Mouse (Mus musculus) hindbrain, embryonic 12.5 days (tissue): ENCODE measurements around the gene Rgl1. TPM values are rescaled to one million over a fixed set of nuclear protein-coding genes. Genes with fewer than 3 reads are reported as not detected.

Experiments used
- ATAC-seq: fragments of 200-750 bp; cut with Nextera tagmentation; 2 replicates; pipeline ENCODE4 v1.8.0; 2017; ENCODE audit warnings: moderate TSS enrichment; ENCODE audit not compliant: low FRiP score
- H3K27ac ChIP-seq: fragments of 300-500 bp; sonication (generic); 2 replicates; pipeline ENCODE4 v1.5.1; 2016; ENCODE audit warnings: mild to moderate bottlenecking
- H3K27me3 ChIP-seq: fragments of 300-500 bp; sonication (generic); 2 replicates; pipeline ENCODE4 v1.6.1; 2016; ENCODE audit warnings: mild to moderate bottlenecking
- H3K36me3 ChIP-seq: fragments of 300-500 bp; sonication (generic); 2 replicates; pipeline ENCODE4 v1.6.1; 2016; ENCODE audit warnings: mild to moderate bottlenecking
- H3K4me1 ChIP-seq: fragments of 300-500 bp; sonication (generic); 2 replicates; pipeline ENCODE4 v1.6.1; 2016
- H3K4me2 ChIP-seq: fragments of 300-500 bp; sonication (generic); replicated peaks from 2 replicates; pipeline ENCODE4 v1.6.1; 2016; ENCODE audit warnings: mild to moderate bottlenecking
- H3K4me3 ChIP-seq: fragments of 300-500 bp; sonication (generic); 2 replicates; pipeline ENCODE4 v1.5.1; 2016; ENCODE audit warnings: mild to moderate bottlenecking
- H3K9ac ChIP-seq: fragments of 300-500 bp; sonication (generic); 2 replicates; pipeline ENCODE4 v1.6.1; 2016; ENCODE audit warnings: mild to moderate bottlenecking, moderate library complexity
- H3K9me3 ChIP-seq: fragments of 300-500 bp; sonication (generic); replicated peaks from 2 replicates; pipeline ENCODE4 v1.6.1; 2016; ENCODE audit warnings: mild to moderate bottlenecking
- WGBS: fragments of 180-500 bp; shearing (Covaris S2); methylation state at CpG from one replicate; pipeline ENCODE4 v1.1.7; 2016; 5-methylcytosine and 5-hydroxymethylcytosine counted together
- polyA plus RNA-seq: library from polyadenylated mRNA; unstranded; fragments of >200 nt; fragmentation: Nextera tagmentation; extraction: Ambion mirVana; gene quantifications from 2 replicates; pipeline ENCODE4 v1.2.1, GENCODE M21; 2016

Gene Rgl1
- polyA plus RNA-seq, 1 experiment from 2014 or later: 23.9 TPM

DNA sequence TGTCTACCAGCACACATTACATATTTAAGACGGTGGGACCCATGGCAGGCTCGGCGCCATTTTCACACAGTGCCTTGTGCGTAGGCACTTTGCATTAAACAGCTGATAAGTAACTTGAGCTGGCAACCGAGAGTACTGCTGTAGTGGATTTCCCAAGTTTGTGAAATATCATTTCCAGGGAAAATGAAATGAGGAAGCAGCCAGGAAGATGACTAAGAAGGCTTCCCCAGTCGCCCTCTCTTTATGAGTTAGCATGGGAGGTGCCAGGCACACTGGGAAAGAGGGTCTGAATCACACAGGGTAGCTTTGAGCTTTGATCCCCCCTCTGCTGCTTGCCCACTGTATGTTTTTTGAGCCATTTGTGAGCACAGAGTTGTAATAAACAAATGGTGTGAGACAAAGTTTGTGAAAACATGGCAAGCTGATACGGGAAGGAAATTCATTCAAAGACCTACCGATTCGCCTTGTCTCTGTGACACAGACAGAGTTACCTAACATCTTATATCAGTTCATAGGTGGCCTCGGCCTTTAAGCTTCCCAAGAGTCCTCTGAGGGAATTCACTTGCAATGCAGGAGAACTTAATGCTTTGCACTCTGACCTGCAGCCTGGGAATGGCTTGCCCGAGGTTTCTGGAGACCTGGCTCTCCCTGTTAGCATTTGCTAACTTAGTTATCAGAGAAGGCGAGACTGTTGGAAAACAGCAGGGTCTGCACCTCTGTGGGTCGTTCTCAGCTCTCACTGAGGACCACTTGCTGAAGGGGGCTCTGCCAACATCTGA is 184.8 kb downstream of the Rgl1 start:
- Histone ChIP-seq H3K27ac (no peak overlapping the region), H3K27me3 (no peaks in the 10 kb centered on the region), H3K36me3 (no peaks in the 10 kb centered on the region), H3K4me2 (no peak overlapping the region), H3K9ac (no peak overlapping the region), H3K4me1 (peaks cover 19% of the 10 kb centered on the region), H3K4me3 (no peak overlapping the region), H3K9me3 (no peaks in the 10 kb centered on the region)
- WGBS: 81% methylated on average over 13 of the region's 13 CpGs
- ATAC-seq: no peak

DNA sequence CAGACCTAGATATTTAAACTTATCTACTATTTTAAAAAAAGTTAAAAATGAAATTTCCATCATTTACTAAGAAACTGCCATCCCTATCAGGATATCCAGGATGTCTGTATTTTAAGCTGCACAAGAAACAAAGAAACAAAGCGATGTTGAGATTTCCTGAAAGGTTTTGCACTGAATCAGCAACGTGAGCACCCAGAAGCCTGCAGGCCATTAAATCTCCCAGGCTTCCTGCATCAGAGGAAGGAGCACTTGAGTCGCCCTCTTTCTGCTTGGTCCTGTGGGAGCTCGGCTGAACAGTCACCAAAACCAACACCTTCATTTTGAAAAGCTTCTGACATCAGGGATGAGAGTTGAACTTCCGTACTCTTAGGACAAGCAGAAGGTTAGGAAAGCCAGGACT is 187.2 kb downstream of the Rgl1 start:
- Histone ChIP-seq H3K36me3 (no peaks in the 10 kb centered on the region), H3K4me3 (no peak overlapping the region), H3K27me3 (no peaks in the 10 kb centered on the region), H3K27ac (no peak overlapping the region), H3K4me2 (no peak overlapping the region), H3K4me1 (peaks cover 36% of the 10 kb centered on the region), H3K9me3 (no peaks in the 10 kb centered on the region), H3K9ac (no peak overlapping the region)
- WGBS: 65% methylated on average over 5 of the region's 5 CpGs
- no peak for ATAC-seq

DNA sequence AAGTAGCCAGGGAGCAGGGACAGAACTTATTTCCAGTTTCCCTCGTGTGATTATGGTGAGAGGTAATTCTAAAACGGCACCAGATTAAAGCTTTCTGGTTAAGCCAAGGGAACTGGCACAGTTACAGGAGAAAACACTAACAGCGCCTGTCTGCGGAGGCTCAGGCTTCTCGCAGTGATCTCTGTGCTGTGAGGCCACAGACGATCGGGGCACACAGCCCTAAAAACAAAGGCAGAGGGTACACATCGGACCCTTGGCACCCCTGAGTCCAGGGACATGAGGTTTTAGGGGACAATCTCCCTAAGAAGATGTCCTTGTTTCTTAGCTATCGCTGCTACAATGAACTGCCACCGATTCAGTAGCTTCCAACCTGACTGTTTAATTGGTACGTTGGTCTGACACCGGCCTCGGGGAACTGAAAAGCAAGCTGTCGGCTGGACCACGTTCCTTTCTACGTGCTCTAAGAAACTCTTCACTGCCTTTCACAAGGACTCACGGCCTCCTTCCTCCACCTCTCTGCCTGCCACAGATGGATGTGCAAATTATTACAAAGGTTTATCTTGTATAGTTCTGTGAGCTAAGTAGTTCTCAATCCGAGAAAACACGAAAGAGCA is 187.9 kb downstream of the Rgl1 start:
- H3K4me2 ChIP-seq: no peak overlapping the region
- no peaks in the 10 kb centered on the region for H3K27me3 ChIP-seq
- H3K36me3 ChIP-seq: no peaks in the 10 kb centered on the region
- no peak overlapping the region for H3K4me3 ChIP-seq
- H3K27ac ChIP-seq: 0 out of 2 replicates have a peak overlapping the region, but pooled peaks have one; percentile 32
- no peak for ATAC-seq
- 42% methylated on average over 19 of the region's 19 CpGs for WGBS
- no peaks in the 10 kb centered on the region for H3K9me3 ChIP-seq
- 0 out of 2 replicates have a peak overlapping the region, but pooled peaks have one; percentile 13 for H3K9ac ChIP-seq
- peaks cover 43% of the 10 kb centered on the region for H3K4me1 ChIP-seq

- Histone ChIP-seq H3K36me3 (no peaks in the 10 kb centered on the region), H3K9me3 (no peaks in the 10 kb centered on the region), H3K27ac (no peak overlapping the region), H3K9ac (no peak overlapping the region), H3K4me3 (no peak overlapping the region), H3K4me1 (peaks cover 49% of the 10 kb centered on the region), H3K27me3 (no peaks in the 10 kb centered on the region), H3K4me2 (no peak overlapping the region)
- ATAC-seq: 0 out of 2 replicates have a peak, but pooled peaks have one; percentile 17
- 6% methylated on average over 7 of the region's 7 CpGs for WGBS
Observed at GRCm38 (mm10) chr1:152576614-152577144, 189.5 kb downstream of the Rgl1 start.

- H3K27ac ChIP-seq: no peak overlapping the region
- no peaks in the 10 kb centered on the region for H3K27me3 ChIP-seq
- no peak for ATAC-seq
- H3K9ac ChIP-seq: no peak overlapping the region
- 51% methylated on average over 5 of the region's 5 CpGs for WGBS
- H3K36me3 ChIP-seq: no peaks in the 10 kb centered on the region
- H3K9me3 ChIP-seq: no peaks in the 10 kb centered on the region
- no peak overlapping the region for H3K4me2 ChIP-seq
- peaks cover 46% of the 10 kb centered on the region for H3K4me1 ChIP-seq
- H3K4me3 ChIP-seq: no peak overlapping the region
Observed at GRCm38 (mm10) chr1:152575096-152575495, 191.1 kb downstream of the Rgl1 start.

DNA sequence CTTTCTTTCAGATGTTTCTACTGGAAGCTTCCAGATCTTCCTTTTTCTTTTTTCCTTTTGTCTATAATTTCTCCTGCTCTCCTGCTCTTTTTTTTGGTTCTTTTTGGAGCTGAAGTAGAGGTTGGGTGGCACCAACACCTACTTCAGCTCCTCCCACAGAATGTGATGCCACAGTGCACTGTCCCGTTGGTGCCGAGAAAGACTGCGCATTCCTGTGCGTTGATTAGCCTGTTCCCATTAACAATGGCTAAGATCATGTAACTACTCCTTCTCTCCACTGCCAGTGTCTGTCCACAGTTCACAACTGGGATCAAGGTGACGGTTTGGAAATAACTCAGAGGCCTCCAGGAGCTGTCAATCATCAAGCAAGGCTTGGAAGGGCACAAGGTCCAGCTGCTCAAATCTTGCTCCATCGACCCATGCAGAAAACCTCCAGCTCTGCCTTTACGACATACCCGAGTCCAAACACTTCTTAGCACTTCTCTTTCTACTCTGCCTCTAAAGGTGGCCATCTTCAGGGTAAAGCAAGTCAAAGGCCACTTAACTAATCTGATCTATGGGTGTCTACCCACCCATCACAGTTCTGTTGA is 192.6 kb downstream of the Rgl1 start:
- Histone ChIP-seq H3K27ac (no peak overlapping the region), H3K4me2 (no peak overlapping the region), H3K36me3 (no peaks in the 10 kb centered on the region), H3K4me3 (no peak overlapping the region), H3K9ac (no peak overlapping the region), H3K9me3 (no peaks in the 10 kb centered on the region), H3K4me1 (peaks cover 46% of the 10 kb centered on the region), H3K27me3 (no peaks in the 10 kb centered on the region)
- 50% methylated on average over 8 of the region's 8 CpGs for WGBS
- no peak; the same call in 1 of the 2 replicates for ATAC-seq

GRCm38 (mm10) chr1:152572755-152573469 is 193.2 kb downstream of the Rgl1 start:
- Histone ChIP-seq H3K36me3 (no peaks in the 10 kb centered on the region), H3K4me2 (no peak overlapping the region), H3K9me3 (no peaks in the 10 kb centered on the region), H3K4me3 (no peak overlapping the region), H3K27me3 (no peaks in the 10 kb centered on the region), H3K9ac (no peak overlapping the region), H3K27ac (no peak overlapping the region), H3K4me1 (peaks cover 43% of the 10 kb centered on the region)
- no peak for ATAC-seq
- 24% methylated on average over 7 of the region's 7 CpGs for WGBS

- H3K4me2 ChIP-seq: no peak overlapping the region
- H3K36me3 ChIP-seq: no peaks in the 10 kb centered on the region
- 94% methylated on average over 14 of the region's 14 CpGs for WGBS
- no peak overlapping the region for H3K27ac ChIP-seq
- ATAC-seq: no peak
- peaks cover 39% of the 10 kb centered on the region for H3K4me1 ChIP-seq
- no peak overlapping the region for H3K9ac ChIP-seq
- no peaks in the 10 kb centered on the region for H3K9me3 ChIP-seq
- no peaks in the 10 kb centered on the region for H3K27me3 ChIP-seq
- H3K4me3 ChIP-seq: no peak overlapping the region
Observed at GRCm38 (mm10) chr1:152571340-152571739, 194.8 kb downstream of the Rgl1 start.

- H3K27ac ChIP-seq: no peak overlapping the region
- WGBS: 97% methylated on average over 9 of the region's 9 CpGs
- H3K4me1 ChIP-seq: peaks cover 36% of the 10 kb centered on the region
- no peak overlapping the region for H3K4me2 ChIP-seq
- no peaks in the 10 kb centered on the region for H3K36me3 ChIP-seq
- no peak overlapping the region for H3K9ac ChIP-seq
- H3K4me3 ChIP-seq: no peak overlapping the region
- ATAC-seq: no peak
- no peaks in the 10 kb centered on the region for H3K27me3 ChIP-seq
- no peaks in the 10 kb centered on the region for H3K9me3 ChIP-seq
Observed at GRCm38 (mm10) chr1:152570681-152571080, 195.5 kb downstream of the Rgl1 start.

DNA sequence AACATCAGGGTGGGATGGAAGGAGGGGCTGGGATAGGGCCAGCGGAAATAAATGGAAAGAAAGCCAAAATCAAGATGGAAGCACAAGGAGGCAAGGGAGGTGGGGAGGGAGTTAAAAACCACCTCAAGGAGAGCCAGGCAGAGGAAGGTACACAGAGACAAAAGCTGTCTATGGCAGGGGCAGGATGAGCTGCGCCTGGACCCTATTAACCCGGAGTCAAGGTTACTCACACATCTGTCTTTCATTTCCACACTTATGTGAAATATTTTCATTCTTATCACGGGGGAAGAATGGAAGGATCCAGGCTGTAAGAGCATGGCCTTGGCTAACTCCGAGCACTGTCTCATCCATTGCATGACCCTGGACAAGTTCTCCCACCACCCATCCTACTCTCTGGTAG is 202.9 kb downstream of the Rgl1 start:
- 67% methylated on average over 5 of the region's 5 CpGs for WGBS
- Histone ChIP-seq H3K4me3 (no peak overlapping the region), H3K36me3 (no peaks in the 10 kb centered on the region), H3K9ac (no peak overlapping the region), H3K9me3 (no peaks in the 10 kb centered on the region), H3K27me3 (no peaks in the 10 kb centered on the region), H3K4me2 (no peak overlapping the region), H3K4me1 (peaks cover 18% of the 10 kb centered on the region), H3K27ac (no peak overlapping the region)
- ATAC-seq: no peak

GRCm38 (mm10) chr1:152562877-152563276 is 203.3 kb downstream of the Rgl1 start:
- H3K27me3 ChIP-seq: no peaks in the 10 kb centered on the region
- 70% methylated on average over 6 of the region's 6 CpGs for WGBS
- H3K4me2 ChIP-seq: no peak overlapping the region
- peaks cover 14% of the 10 kb centered on the region; the same call in 1 of the 2 replicates for H3K4me1 ChIP-seq
- H3K27ac ChIP-seq: no peak overlapping the region
- no peak overlapping the region for H3K9ac ChIP-seq
- no peak overlapping the region for H3K4me3 ChIP-seq
- H3K9me3 ChIP-seq: no peaks in the 10 kb centered on the region
- ATAC-seq: no peak
- H3K36me3 ChIP-seq: no peaks in the 10 kb centered on the region

DNA sequence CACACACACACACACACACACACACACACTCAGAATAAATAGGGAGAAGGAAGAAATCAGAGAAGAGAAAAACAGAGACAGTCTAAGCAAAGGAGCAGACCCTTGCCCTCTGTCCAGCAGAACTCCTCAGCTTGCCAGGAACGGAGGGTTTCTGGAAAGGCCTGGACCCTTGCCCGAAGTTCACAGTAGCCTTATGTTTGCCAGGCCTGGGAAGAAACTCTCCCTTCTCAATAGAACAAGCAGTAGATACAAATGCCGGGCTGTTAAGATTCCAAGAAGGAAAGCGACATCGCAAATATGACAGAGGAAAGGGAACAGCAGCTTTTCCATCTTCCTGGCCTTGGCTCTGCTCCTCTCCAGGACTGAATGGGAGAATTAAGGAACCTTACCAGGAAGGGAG is 205.7 kb downstream of the Rgl1 start:
- WGBS: 85% methylated on average over 5 of the region's 5 CpGs
- Histone ChIP-seq H3K27me3 (no peaks in the 10 kb centered on the region), H3K36me3 (no peaks in the 10 kb centered on the region), H3K9me3 (no peaks in the 10 kb centered on the region), H3K4me2 (no peak overlapping the region), H3K27ac (no peak overlapping the region), H3K4me1 (peaks cover 20% of the 10 kb centered on the region), H3K4me3 (no peak overlapping the region), H3K9ac (no peak overlapping the region)
- no peak for ATAC-seq
